Mouse (Mus musculus) bone marrow macrophage, adult 2 months (primary cell): ENCODE measurements around the gene Ebf1.

Experiments used
- CTCF ChIP-seq: IDR thresholded peaks from 2 replicates; pipeline ENCODE4 v1.5.1; 2012; ENCODE audit warnings: low read depth, mild to moderate bottlenecking, low read length, moderate library complexity
- POLR2A ChIP-seq: IDR thresholded peaks from 2 replicates; pipeline ENCODE4 v1.6.1; 2012; ENCODE audit warnings: mild to moderate bottlenecking, low read depth, low read length, borderline replicate concordance

- no peak for TF ChIP-seq CTCF
- TF ChIP-seq POLR2A, result no peak
Measured at GRCm38 (mm10) chr11:44621615-44622014, 4.5 kb downstream of the Ebf1 start.
